Comparison of ENCODE assay signal across 21 mouse cellular contexts in genomic region chr2:112470961-112471381, GRCm38 (mm10). TPM values are rescaled to one million over a fixed set of nuclear protein-coding genes. Genes with fewer than 3 reads are reported as not detected.
DNase-seq lines count a peak whose midpoint lies in the region; ATAC-seq and TF ChIP-seq lines count a peak whose summit lies in the region.
"Had no signal": no experiment of that assay in that cellular context is flagged by ENCODE, and none has a peak within 500 bp of the region (broad histone marks: within the 10 kb centered on the region; RNA-seq: fewer than 3 reads in every experiment).

No protein-coding gene starts in this region.

- 32% methylated on average over 5 of the region's 5 CpGs for WGBS in midbrain, embryonic 13.5 days

- peak; percentile 68 for ATAC-seq in midbrain, embryonic 13.5 days
- ATAC-seq: Patski had no signal

- no peak overlapping the region; the same call in 1 of the 2 replicates for H3K4me3 ChIP-seq in gastrocnemius, adult 2 months
- H3K4me3 ChIP-seq in layer of hippocampus, adult 2 months, result no peak overlapping the region
- no peak overlapping the region for H3K4me3 ChIP-seq in midbrain, embryonic 13.5 days (replicated peaks)
- H3K4me3 ChIP-seq: embryonic facial prominence, embryonic 13.5 days; forebrain, embryonic 10.5 days; hindbrain, embryonic 10.5 days had no signal

- H3K9ac ChIP-seq in midbrain, embryonic 13.5 days (replicated peaks), result no peak overlapping the region
- H3K9ac ChIP-seq: embryonic facial prominence, embryonic 13.5 days had no signal

- no peaks in the 10 kb centered on the region for H3K4me1 ChIP-seq in midbrain, embryonic 13.5 days (replicated peaks)
- H3K4me1 ChIP-seq: embryonic facial prominence, embryonic 13.5 days; forebrain, embryonic 10.5 days; hindbrain, embryonic 10.5 days had no signal

- no peaks in the 10 kb centered on the region for H3K9me3 ChIP-seq in midbrain, embryonic 13.5 days
- H3K9me3 ChIP-seq: embryonic facial prominence, embryonic 13.5 days; forebrain, embryonic 10.5 days; hindbrain, embryonic 10.5 days had no signal

- no peak for TF ChIP-seq CTCF in gastrocnemius, adult 2 months (IDR thresholded peaks at IDR 0.05)
- TF ChIP-seq CTCF in layer of hippocampus, adult 2 months (conservative IDR thresholded peaks at IDR 0.05), result no peak

- peak overlapping the region; percentile 79 for H3K27ac ChIP-seq in gastrocnemius, adult 2 months
- H3K27ac ChIP-seq in layer of hippocampus, adult 2 months, result peak overlapping the region; percentile 64; the same call in 1 of the 2 replicates
- H3K27ac ChIP-seq in midbrain, embryonic 13.5 days, result no peak overlapping the region
- H3K27ac ChIP-seq: embryonic facial prominence, embryonic 13.5 days; forebrain, embryonic 10.5 days; hindbrain, embryonic 10.5 days had no signal

- no peaks in the 10 kb centered on the region for H3K27me3 ChIP-seq in midbrain, embryonic 13.5 days
- H3K27me3 ChIP-seq: embryonic facial prominence, embryonic 13.5 days; Patski had no signal

- no peak overlapping the region for H3K4me2 ChIP-seq in midbrain, embryonic 13.5 days (replicated peaks)
- H3K4me2 ChIP-seq: embryonic facial prominence, embryonic 13.5 days had no signal

- DNase-seq in gastrocnemius, adult 2 months, result no peak
- DNase-seq in gastrocnemius, postnatal 36 days, result no peak
- no peak for DNase-seq in layer of hippocampus, adult 2 months (ENCODE audit: low spot score in 2 of 2)
- no peak for DNase-seq in layer of hippocampus, postnatal 25 days (ENCODE audit: extremely low spot score in 1 of 2, low spot score in 1 of 2)
- peak; percentile 73 for DNase-seq in retina, postnatal 7 days (ENCODE audit: low read depth, low spot score)
- no peak for DNase-seq in kidney, postnatal 14 days
- DNase-seq in T-cell, adult 2 months (ENCODE audit: low spot score), result no peak
- DNase-seq: B cell, adult 2 months; cerebellum, adult 18-20 months; liver; lung, adult 2 months; lung, postnatal 4 days; right cerebral cortex, postnatal 14 days had no signal

- H3K36me3 ChIP-seq in midbrain, embryonic 13.5 days, result peaks cover 40% of the 10 kb centered on the region

- intact Hi-C loops in gastrocnemius, adult 2 months (cut with DNase I), result no loop called here
- intact Hi-C loops in gastrocnemius, postnatal 36 days (cut with DNase I), result loop anchor here (10.0 kb wide), 1 partner anchor 226 kb away; no protein-coding TSS in a partner anchor

RNA-seq across cellular contexts. Expression of gene Chrm5, which starts 9.6 kb away (rescaled TPM):
- total RNA-seq in gastrocnemius, adult 2 months (2021), result under 1 TPM in 1 of 2 experiments, not detected in 1; 0.20 TPM
- not detected for total RNA-seq in gastrocnemius, postnatal 36 days (2021)
- total RNA-seq in layer of hippocampus, adult 2 months (2021), result 1 to 10 TPM; 5.7 to 7.7 TPM
- total RNA-seq in layer of hippocampus, postnatal 25 days (2021), result 10 to 100 TPM in 1 of 2 experiments, 1 to 10 TPM in 1; 4.2 to 10.5 TPM
- 0.21 and 0.26 TPM in 2 replicates for polyA plus RNA-seq in midbrain, embryonic 13.5 days (2015; fragmentation: Nextera tagmentation; extraction: Ambion mirVana)
- total RNA-seq: gastrocnemius, adult 8-10 months; neutrophil, adult 5-6 weeks had no signal
- polyA plus RNA-seq: embryonic facial prominence, embryonic 13.5 days; hindbrain, embryonic 10.5 days; intestine, embryonic 14.5 days; lung, adult 2 months; Patski had no signal

RNA-seq across cellular contexts. Expression of gene Emc7, which starts 16.2 kb away (rescaled TPM):
- 10 to 100 TPM; 12.6 to 15.3 TPM for total RNA-seq in gastrocnemius, adult 2 months (2021)
- total RNA-seq in gastrocnemius, postnatal 36 days (2021), result 10 to 100 TPM; 11.5 to 12.7 TPM
- total RNA-seq in layer of hippocampus, adult 2 months (2021), result 10 to 100 TPM; 43.8 to 45.6 TPM
- 10 to 100 TPM; 44.4 to 46.2 TPM for total RNA-seq in layer of hippocampus, postnatal 25 days (2021)
- 15.7 and 16.3 TPM in 2 replicates for polyA plus RNA-seq in midbrain, embryonic 13.5 days (2015; fragmentation: Nextera tagmentation; extraction: Ambion mirVana)

RNA-seq across cellular contexts. Expression of gene Aven, which starts 21.8 kb away (rescaled TPM):
- 10 to 100 TPM; 15.0 to 16.1 TPM for total RNA-seq in gastrocnemius, adult 2 months (2021)
- total RNA-seq in gastrocnemius, postnatal 36 days (2021), result 10 to 100 TPM; 16.3 to 20.3 TPM
- total RNA-seq in layer of hippocampus, adult 2 months (2021), result 10 to 100 TPM in 1 of 2 experiments, 1 to 10 TPM in 1; 8.7 to 10.2 TPM
- 1 to 10 TPM; 8.1 to 9.5 TPM for total RNA-seq in layer of hippocampus, postnatal 25 days (2021)
- polyA plus RNA-seq in midbrain, embryonic 13.5 days (2015; fragmentation: Nextera tagmentation; extraction: Ambion mirVana), result 2.3 and 3.1 TPM in 2 replicates

Comparison
In these comparisons a context has a peak if more than half of its experiments do, and no peak if none do; other contexts are left out.
1. RNA of gene Chrm5, which starts 9.6 kb away (total RNA-seq): 4.2 to 10.5 TPM in layer of hippocampus, postnatal 25 days and 5.7 to 7.7 TPM in layer of hippocampus, adult 2 months; 0.20 TPM in gastrocnemius, adult 2 months and not detected in gastrocnemius, postnatal 36 days; every median in the first group is over 4 times any median in the second.